Mouse (Mus musculus) cerebellum, adult 2 months (tissue): Measurements from ENCODE around the gene Tnfrsf17.

Source experiments
- CTCF ChIP-seq: fragments of 200-500 bp; IDR thresholded peaks from 2 replicates; pipeline ENCODE4 v1.5.1; 2011; ENCODE audit warnings: low read depth, mild to moderate bottlenecking, control low read depth, low read length, moderate library complexity, borderline replicate concordance; ENCODE audit not compliant: insufficient read depth
- POLR2A ChIP-seq: fragments of 200-500 bp; IDR thresholded peaks from 2 replicates; pipeline ENCODE4 v1.6.1; 2011; ENCODE audit warnings: low read length, control low read depth, borderline replicate concordance; ENCODE audit not compliant: insufficient read depth

DNA sequence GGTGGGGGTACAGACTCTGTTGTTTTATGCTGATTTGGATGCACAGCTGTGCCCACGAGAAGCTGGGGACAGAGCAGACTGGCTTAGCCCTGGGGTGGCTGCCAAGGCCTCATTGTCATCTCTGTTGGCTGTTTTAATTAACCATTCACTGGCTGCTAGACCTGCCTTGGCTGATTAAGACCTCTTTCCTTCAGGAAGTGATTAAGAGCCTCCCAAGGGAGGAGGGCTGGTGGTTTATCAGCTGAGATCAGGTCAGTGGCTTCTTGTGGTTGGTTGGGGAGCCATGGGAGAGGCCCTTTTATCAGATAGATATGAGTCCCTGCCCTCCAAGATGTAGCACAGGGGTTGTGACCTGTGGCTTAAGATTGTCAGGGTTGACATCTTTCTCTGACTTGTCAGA is 56.0 kb downstream of the Tnfrsf17 start:
- TF ChIP-seq POLR2A, result no peak
- TF ChIP-seq CTCF, result no peak
